Mouse (Mus musculus) hindbrain, embryonic 14.5 days (tissue): ENCODE data around the gene Bcr. TPM values are rescaled to one million over a fixed set of nuclear protein-coding genes. Genes with fewer than 3 reads are reported as not detected.
A peak's percentile ranks its signal among the peaks of the same experiment; 100 is the strongest.

ENCODE experiments used
- ATAC-seq: fragments of 200-750 bp; cut with Nextera tagmentation; 2 replicates; pipeline ENCODE4 v1.8.0; 2017; ENCODE audit warnings: moderate number of reproducible peaks, mild to moderate bottlenecking, moderate TSS enrichment, moderate library complexity; ENCODE audit not compliant: low FRiP score
- DNase-seq: peaks from one replicate; pipeline ENCODE4 v3.0.0-alpha.2; 2015; ENCODE audit warnings: low spot score
- H3K27ac ChIP-seq: fragments of 300-500 bp; sonication (generic); 2 replicates; pipeline ENCODE4 v1.5.1; 2014; ENCODE audit warnings: mild to moderate bottlenecking, moderate library complexity
- H3K27me3 ChIP-seq: fragments of 300-500 bp; sonication (generic); 2 replicates; pipeline ENCODE4 v1.6.1; 2014; ENCODE audit warnings: mild to moderate bottlenecking, low read length, mixed read lengths; ENCODE audit not compliant: control insufficient read depth, insufficient read depth
- H3K36me3 ChIP-seq: fragments of 300-500 bp; sonication (generic); replicated peaks from 2 replicates; pipeline ENCODE4 v1.6.1; 2014; ENCODE audit not compliant: control insufficient read depth, insufficient read depth
- H3K4me1 ChIP-seq: fragments of 300-500 bp; sonication (generic); replicated peaks from 2 replicates; pipeline ENCODE4 v1.6.1; 2014; ENCODE audit warnings: antibody characterized with exemption, low read length, mixed read lengths; ENCODE audit not compliant: control insufficient read depth, insufficient read depth
- H3K4me2 ChIP-seq: fragments of 300-500 bp; sonication (generic); replicated peaks from 2 replicates; pipeline ENCODE4 v1.6.1; 2014; ENCODE audit warnings: mild to moderate bottlenecking, moderate library complexity
- H3K4me3 ChIP-seq: fragments of 300-500 bp; sonication (generic); replicated peaks from 2 replicates; pipeline ENCODE4 v1.5.1; 2014; ENCODE audit warnings: mild to moderate bottlenecking, low read length
- H3K9ac ChIP-seq: fragments of 300-500 bp; sonication (generic); 2 replicates; pipeline ENCODE4 v1.6.1; 2014
- H3K9me3 ChIP-seq: fragments of 300-500 bp; sonication (generic); 2 replicates; pipeline ENCODE4 v1.6.1; 2016; ENCODE audit warnings: low read length; ENCODE audit not compliant: control insufficient read depth
- WGBS: fragments of 180-500 bp; shearing (Covaris S2); extraction: QIAGEN DNeasy Blood & Tissue Kit; methylation state at CpG from one replicate; pipeline ENCODE4 v1.1.7; 2014; 5-methylcytosine and 5-hydroxymethylcytosine counted together
- polyA plus RNA-seq: library from polyadenylated mRNA; unstranded; fragments of >200 nt; fragmentation: Nextera tagmentation; extraction: Ambion mirVana; gene quantifications from 2 replicates; pipeline ENCODE4 v1.2.1, GENCODE M21; 2014

Bcr gene
- polyA plus RNA-seq, 1 experiment from 2014 or later = 24.0 TPM

DNA sequence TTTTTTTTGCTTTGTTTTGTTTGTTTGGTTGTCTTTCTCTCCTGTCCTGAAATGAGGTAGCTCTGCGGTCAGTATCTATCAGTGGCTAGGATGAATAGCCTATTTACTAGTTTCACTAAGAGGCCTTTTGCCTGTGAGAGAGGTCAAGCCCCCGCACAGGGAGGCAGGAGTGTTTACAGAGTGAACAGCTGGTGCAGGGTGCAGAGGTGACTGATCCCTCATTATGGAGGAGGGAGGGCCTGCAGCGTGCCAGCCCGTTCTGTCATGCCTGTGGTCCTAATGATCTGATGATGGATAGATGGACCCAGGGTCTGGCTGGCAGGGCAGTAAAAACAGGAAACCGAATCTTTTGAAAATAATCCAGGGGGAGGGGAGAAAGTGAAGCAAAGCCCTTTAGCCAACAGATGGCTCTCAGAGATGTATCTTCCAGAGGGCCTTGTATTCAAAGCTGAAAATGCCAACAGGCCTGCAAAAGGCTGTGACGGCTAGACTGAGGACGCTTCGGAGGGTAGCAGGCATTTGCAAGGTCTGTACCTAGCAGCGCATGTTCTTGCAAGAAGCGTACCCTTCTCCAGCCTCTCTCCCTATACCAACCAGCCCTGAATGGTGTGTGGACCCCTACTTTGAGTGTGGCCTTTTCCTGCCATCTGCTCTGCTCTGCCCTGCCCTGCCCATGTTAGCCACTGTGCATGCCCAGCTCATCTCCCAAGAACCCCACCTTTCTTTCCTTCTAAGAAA lies 38.2 kb downstream of the Bcr start:
- WGBS = 28% methylated on average over 10 of the region's 10 CpGs
- Histone ChIP-seq H3K4me3 (no peak overlapping the region), H3K9me3 (no peaks in the 10 kb centered on the region), H3K27ac (0 out of 2 replicates have a peak overlapping the region, but pooled peaks have one; percentile 26), H3K9ac (no peak overlapping the region), H3K4me2 (no peak overlapping the region), H3K27me3 (no peaks in the 10 kb centered on the region), H3K36me3 (no peaks in the 10 kb centered on the region), H3K4me1 (peaks cover 29% of the 10 kb centered on the region)
- peak; percentile 57; the same call in 1 of the 2 replicates for ATAC-seq
- no peak for DNase-seq

DNA sequence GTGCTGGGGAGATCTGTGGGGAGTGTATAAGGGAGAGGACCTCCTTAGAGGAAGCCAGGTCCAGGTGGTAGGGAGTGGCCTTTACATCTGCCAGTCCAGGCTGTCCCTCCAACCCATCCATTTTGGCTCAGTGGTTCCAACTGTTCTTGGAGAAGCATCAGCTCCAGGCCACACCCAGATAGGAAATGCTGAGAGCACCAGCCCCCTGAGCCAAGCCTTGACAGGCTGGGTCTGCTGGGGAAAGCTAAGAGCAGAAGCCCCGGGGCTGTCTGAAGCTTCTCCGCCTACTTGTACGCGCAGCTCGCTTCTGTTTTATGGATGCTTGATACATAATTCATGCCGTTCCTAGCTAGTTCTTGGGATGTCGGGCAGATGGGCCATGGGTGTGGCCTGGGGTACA lies 39.9 kb downstream of the Bcr start:
- Histone ChIP-seq H3K27ac (no peak overlapping the region), H3K9me3 (no peaks in the 10 kb centered on the region), H3K4me1 (peaks cover 36% of the 10 kb centered on the region), H3K4me2 (no peak overlapping the region), H3K27me3 (no peaks in the 10 kb centered on the region), H3K4me3 (no peak overlapping the region), H3K9ac (no peak overlapping the region), H3K36me3 (no peaks in the 10 kb centered on the region)
- 40% methylated on average over 7 of the region's 7 CpGs for WGBS
- DNase-seq (no peak), ATAC-seq (no peak)

DNA sequence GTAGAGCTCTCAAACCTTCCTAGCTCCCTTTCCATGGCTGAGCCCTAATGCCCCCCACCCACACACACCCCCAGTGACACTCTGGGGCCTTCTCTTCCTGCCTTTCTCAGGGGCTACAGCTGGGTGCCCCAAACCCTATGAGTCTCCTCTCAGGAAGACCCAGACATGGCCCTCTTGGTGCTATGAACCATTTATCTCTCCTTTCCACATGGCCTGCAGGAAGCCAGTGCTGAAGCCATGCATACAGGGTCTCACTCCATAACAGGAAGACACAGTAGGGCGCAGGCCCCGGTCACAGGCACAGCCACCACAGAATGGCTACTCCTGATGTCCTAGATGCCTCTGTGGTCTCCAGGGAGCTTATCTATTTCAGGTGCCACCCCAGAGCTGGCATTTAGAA lies 43.1 kb downstream of the Bcr start:
- H3K4me3 ChIP-seq = no peak overlapping the region
- H3K4me1 ChIP-seq = peaks cover 41% of the 10 kb centered on the region
- no peak for DNase-seq
- no peaks in the 10 kb centered on the region for H3K9me3 ChIP-seq
- ATAC-seq = no peak
- H3K27ac ChIP-seq = no peak overlapping the region
- H3K36me3 ChIP-seq = no peaks in the 10 kb centered on the region
- no peak overlapping the region for H3K4me2 ChIP-seq
- no peak overlapping the region for H3K9ac ChIP-seq
- no peaks in the 10 kb centered on the region for H3K27me3 ChIP-seq
- WGBS = 94% methylated on average over 2 of the region's 2 CpGs

- H3K36me3 ChIP-seq = no peaks in the 10 kb centered on the region
- no peaks in the 10 kb centered on the region for H3K9me3 ChIP-seq
- no peak overlapping the region for H3K4me3 ChIP-seq
- H3K4me1 ChIP-seq = peaks cover 37% of the 10 kb centered on the region
- H3K27me3 ChIP-seq = no peaks in the 10 kb centered on the region
- ATAC-seq = no peak
- DNase-seq = no peak
- WGBS = 62% methylated on average over 9 of the region's 9 CpGs
- H3K9ac ChIP-seq = no peak overlapping the region
- H3K4me2 ChIP-seq = no peak overlapping the region
- no peak overlapping the region for H3K27ac ChIP-seq
Observed at GRCm38 (mm10) chr10:75104191-75105098, 44.1 kb downstream of the Bcr start.

GRCm38 (mm10) chr10:75105099-75105461 lies 44.7 kb downstream of the Bcr start:
- no peaks in the 10 kb centered on the region for H3K9me3 ChIP-seq
- H3K27ac ChIP-seq = no peak overlapping the region
- WGBS = 76% methylated on average over 4 of the region's 4 CpGs
- H3K27me3 ChIP-seq = no peaks in the 10 kb centered on the region
- H3K4me1 ChIP-seq = peaks cover 36% of the 10 kb centered on the region
- no peak overlapping the region for H3K4me3 ChIP-seq
- H3K36me3 ChIP-seq = no peaks in the 10 kb centered on the region
- no peak overlapping the region for H3K4me2 ChIP-seq
- H3K9ac ChIP-seq = no peak overlapping the region
- no peak for ATAC-seq
- DNase-seq = no peak

DNA sequence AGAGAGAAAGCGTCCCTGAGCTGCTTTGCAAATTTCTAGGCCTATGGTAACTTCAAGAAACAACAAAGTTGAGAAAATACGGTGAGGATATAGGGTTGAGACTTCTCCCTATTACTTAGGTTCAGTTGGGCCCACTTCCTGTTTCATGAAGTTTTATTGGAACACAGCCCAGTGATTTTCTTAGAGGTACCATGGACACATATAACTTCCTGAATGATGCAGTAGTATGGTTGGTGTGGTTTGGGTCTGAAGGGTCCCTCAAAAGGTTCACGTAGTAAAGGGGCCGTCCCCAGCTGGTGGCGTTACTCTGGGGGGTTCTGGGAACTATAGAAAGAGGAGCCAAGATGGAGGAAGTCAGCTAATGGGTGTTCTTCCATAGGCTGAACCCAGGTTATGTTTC lies 45.3 kb downstream of the Bcr start:
- ATAC-seq (no peak), DNase-seq (no peak)
- no peaks in the 10 kb centered on the region for H3K27me3 ChIP-seq
- no peak overlapping the region for H3K4me2 ChIP-seq
- H3K36me3 ChIP-seq = no peaks in the 10 kb centered on the region
- H3K27ac ChIP-seq = no peak overlapping the region
- peaks cover 30% of the 10 kb centered on the region for H3K4me1 ChIP-seq
- H3K4me3 ChIP-seq = no peak overlapping the region
- 97% methylated on average over 5 of the region's 5 CpGs for WGBS
- H3K9ac ChIP-seq = no peak overlapping the region
- no peaks in the 10 kb centered on the region for H3K9me3 ChIP-seq

DNA sequence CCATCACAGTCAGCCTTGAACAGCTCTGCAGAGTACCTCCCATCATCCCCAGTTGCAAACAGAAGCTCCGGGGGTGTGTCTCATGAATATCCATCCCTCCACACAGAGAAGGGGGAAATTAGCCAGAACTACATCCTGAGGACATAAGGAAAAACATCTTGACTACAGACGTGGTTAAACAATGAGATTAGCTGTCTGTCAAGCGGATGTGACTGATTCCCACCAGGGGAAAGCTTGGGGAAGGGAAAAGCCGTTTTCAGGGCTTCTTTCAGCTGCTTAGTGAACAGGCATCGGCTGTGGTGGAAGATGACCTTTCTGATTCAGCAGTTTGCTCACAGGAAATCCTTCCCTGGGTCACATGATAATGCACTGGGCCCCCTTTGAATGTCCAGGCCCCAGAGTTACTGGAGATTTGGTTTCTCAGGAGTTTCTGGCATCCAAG lies 46.6 kb downstream of the Bcr start:
- peaks cover 31% of the 10 kb centered on the region for H3K4me1 ChIP-seq
- H3K9ac ChIP-seq = no peak overlapping the region
- no peak overlapping the region for H3K4me3 ChIP-seq
- no peak for DNase-seq
- H3K27ac ChIP-seq = 0 out of 2 replicates have a peak overlapping the region, but pooled peaks have one; percentile 32
- H3K36me3 ChIP-seq = no peaks in the 10 kb centered on the region
- WGBS = 19% methylated on average over 5 of the region's 5 CpGs
- ATAC-seq = no peak
- H3K27me3 ChIP-seq = no peaks in the 10 kb centered on the region
- H3K4me2 ChIP-seq = no peak overlapping the region
- H3K9me3 ChIP-seq = no peaks in the 10 kb centered on the region

DNA sequence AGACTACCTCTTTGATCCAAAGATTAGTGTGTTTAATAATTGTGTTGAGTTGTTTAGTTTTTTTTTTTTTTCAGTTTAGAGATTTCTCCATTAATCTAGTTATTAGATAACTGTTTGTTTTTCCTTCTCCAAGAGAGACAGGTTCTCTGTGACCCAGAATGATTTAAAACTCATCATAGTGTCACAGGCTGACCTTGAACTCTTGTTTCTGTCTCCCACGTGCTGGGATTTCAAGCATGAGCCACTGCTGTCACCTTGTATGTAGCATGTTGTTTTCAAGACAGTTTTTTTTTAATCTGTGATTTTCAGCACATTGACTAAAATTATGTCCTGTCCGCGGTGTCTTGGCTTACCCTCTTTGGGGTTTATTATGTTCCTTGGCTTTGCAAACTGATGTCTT lies 47.7 kb downstream of the Bcr start:
- H3K4me2 ChIP-seq = no peak overlapping the region
- H3K27me3 ChIP-seq = no peaks in the 10 kb centered on the region
- peaks cover 31% of the 10 kb centered on the region for H3K4me1 ChIP-seq
- H3K36me3 ChIP-seq = no peaks in the 10 kb centered on the region
- no peak overlapping the region for H3K27ac ChIP-seq
- DNase-seq = no peak
- 79% methylated on average over 3 of the region's 3 CpGs for WGBS
- no peak overlapping the region for H3K9ac ChIP-seq
- ATAC-seq = no peak
- no peak overlapping the region for H3K4me3 ChIP-seq
- no peaks in the 10 kb centered on the region for H3K9me3 ChIP-seq

DNA sequence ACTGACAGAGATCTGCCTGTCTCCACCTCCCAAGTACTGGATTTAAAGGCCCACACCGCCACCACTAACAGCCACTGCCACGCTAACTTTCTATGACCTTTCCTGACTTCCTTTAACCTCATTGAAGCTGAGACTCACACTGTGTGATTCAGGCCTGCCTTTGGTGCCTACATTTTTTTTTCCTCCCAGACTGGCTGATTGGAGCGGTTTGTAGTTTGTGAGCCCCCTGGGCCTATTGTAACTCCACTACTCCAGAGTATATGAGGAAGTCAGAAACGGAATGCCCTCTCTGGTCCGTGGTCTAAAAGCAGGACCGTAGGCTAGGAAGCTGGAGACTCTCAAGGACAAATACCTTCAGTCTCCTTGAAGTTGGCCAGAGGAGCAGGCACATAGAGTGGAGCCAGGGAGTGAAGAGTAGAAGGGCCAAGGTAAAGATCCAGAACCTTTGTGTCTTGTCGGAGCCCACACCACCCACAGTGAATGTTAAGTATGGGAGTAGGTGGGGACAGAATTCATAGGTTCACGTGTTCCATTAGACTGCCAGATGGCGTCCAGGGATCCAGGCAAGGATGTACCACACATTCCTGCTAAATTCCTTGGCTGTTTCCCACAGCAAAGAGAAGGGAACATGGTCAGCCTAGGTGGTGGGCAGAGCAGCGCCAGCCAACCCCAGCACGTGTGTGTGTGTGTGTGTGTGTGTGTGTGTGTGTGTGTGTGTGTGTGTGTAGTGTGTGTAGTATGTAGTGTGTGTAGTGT lies 51.2 kb downstream of the Bcr start:
- Histone ChIP-seq H3K4me1 (peaks cover 11% of the 10 kb centered on the region; the same call in 1 of the 2 replicates), H3K27ac (0 out of 2 replicates have a peak overlapping the region, but pooled peaks have one; percentile 43), H3K36me3 (no peaks in the 10 kb centered on the region), H3K4me2 (no peak overlapping the region), H3K4me3 (no peak overlapping the region), H3K27me3 (no peaks in the 10 kb centered on the region), H3K9ac (no peak overlapping the region), H3K9me3 (no peaks in the 10 kb centered on the region)
- DNase-seq (no peak), ATAC-seq (no peak)
- 79% methylated on average over 11 of the region's 11 CpGs for WGBS
